Mouse (Mus musculus) R1 (cell line): ENCODE measurements around the gene Polr3b.

ENCODE experiments used
- DNase-seq: peaks from one replicate; pipeline ENCODE4 v3.0.0-alpha.2; 2018; ENCODE audit warnings: low read depth, low spot score

The Polr3b gene

DNA sequence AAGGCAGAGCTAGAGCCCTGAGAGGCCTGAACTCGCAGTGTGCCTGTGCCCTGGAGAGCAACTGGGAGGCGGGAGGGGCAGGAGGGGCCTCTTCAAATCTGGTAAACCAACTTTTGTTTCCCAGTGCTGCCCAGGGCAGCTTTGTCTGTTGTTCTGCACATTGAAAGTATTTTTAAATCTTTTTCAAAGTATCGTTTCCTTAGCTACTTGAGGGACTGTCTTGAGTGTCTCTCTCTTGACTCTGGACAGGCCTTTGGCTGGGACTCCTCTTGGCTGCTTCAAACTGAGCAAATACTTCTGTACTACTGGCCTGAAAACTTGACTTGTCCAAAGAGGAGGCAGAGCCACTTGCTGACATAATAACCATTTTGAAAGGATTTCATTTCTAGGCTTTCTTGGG is 11.3 kb upstream of the Polr3b start:
- no peak for DNase-seq

- no peak for DNase-seq
Measured at GRCm38 (mm10) chr10:84611664-84612063, 10.4 kb upstream of the Polr3b start.

DNA sequence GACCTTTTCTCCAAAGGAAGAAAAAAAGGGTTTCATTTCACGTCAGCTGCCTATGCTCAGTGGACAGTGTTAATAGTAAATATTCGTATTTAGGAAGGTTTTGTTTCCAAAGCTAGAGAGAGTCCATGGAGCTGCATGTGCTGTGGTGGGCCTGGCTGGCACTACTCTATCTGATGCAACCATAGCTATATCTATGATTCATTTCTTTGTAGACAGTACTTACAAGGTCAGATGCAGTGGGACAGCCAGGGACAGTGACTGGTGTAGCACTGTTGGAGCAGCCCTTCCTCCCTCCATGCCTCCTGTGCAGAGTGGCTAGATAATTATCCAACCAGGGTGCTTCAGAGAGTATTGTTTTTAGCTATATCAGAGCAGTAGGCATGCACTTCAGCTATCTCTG is 9.8 kb upstream of the Polr3b start:
- DNase-seq = no peak

DNA sequence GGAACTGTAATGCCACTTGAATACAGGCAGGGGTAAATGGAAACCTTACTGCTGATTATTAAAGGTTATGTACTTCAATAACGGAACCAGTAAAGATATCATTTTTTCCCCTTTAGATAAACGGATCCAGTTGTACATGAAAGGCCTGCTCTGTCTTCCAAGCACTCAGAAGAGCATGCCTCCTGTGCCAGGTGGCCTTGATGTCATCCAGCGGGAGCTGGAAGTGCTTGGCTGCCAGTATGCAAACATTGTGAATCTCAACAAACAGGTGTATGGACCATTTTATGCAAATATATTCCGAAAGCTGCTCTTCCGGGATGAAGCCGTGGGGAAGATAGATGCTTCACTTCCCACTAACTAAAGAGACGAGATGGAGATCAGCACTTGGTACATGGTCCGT is 8.7 kb upstream of the Polr3b start:
- no peak for DNase-seq

DNA sequence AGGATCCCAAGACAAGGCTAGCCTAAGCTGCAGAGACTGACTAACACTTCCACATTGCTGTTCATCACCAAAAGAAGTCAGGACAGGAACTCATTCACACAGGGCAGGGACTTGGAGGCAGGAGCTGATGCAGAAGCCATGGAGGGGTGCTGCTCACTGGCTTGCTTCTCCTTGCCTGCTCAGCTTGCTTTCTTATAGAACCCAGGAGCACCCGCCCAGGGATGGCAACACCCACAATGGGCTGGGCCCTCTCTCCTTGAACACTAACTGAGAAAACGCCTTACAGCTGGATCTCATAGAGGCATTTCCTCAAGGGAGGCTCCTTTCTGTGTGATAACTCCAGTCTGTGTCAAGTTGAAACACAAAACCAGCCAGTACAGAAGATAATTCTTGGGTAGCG is 7.0 kb upstream of the Polr3b start:
- no peak for DNase-seq

DNA sequence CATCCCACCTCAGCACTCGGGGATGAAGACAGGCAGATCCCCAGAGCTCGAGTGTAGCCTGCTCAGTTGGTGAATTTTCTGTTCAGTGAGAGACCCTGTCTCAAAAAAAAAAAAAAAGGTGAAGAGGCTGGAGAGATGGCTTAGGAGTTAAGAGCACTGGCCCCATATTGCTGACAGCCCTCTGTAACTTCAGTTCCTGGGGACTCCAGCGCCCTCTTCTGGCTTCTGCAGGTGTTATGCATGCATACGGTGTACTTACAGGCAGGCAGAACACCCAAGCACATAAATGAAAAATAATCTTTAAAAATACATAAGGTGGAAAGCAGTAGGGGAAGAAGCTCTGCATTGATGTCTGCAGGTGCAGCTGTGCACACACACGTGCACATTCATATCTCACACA is 9.1 kb downstream of the Polr3b start:
- DNase-seq = peak; percentile 78

GRCm38 (mm10) chr10:84632005-84632404 is 9.9 kb downstream of the Polr3b start:
- no peak for DNase-seq

DNA sequence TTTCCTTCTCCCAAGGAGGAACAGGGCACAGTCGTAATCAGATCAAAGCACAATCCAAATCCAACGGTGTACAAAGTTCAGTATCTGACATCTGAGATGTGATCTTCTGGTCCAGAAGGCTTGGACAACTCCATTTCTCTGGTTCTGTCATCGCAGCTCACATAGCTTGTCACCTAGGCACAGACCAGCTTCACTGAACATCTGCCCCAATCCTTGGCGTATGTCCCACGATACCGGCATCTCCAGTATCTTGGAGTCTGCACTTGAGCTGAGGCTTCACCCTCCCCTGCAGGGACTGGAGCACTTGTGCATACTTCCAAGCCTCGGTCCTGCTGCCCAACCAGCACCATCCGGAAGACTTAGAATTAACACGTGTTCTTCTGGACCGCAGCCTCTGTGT is 14.6 kb downstream of the Polr3b start:
- no peak for DNase-seq

GRCm38 (mm10) chr10:84638382-84638781 is 16.3 kb downstream of the Polr3b start:
- no peak for DNase-seq

- DNase-seq = peak; percentile 15
Measured at GRCm38 (mm10) chr10:84639525-84640287, 17.6 kb downstream of the Polr3b start.

- DNase-seq = peak; percentile 77
Measured at GRCm38 (mm10) chr10:84640861-84641260, 18.8 kb downstream of the Polr3b start.

DNA sequence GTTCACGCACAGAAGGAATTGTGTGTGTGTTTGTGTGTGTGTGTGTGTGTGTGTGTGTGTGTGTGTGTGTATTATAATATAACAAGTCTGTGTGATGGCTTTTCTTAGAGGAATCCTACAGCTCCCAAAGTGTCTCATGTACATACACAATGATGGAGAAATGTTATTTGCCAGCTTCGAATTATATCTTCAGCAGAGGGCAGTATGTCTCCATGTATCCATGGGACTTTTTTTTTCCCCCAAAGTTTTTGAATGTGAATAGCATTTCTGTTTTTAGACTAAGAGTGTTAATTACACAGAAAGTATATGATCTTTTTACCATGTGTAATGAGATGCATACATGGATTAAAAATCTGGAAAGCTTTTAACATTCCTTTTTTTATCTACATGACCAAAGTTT is 19.5 kb downstream of the Polr3b start:
- no peak for DNase-seq

DNA sequence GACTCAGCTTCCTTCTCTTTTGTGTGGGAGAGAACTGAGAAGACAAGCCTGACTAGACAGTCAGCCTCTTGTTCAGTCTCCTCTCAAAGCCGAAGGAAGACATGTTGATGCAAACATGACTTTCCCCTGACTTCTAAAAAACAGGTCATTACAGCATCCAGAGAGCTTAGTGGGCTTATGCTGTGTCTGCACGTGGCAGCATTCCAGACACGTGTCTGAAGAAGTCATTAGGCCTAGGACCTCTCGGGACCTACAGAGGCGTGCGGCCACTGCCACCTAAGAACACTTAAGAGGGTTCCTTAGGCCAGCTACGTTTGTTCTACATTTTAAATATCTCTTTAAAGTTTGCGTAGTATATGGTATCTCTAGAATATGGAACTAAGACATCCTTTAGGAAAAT is 23.8 kb downstream of the Polr3b start:
- peak; percentile 14 for DNase-seq

- peak; percentile 77 for DNase-seq
Measured at GRCm38 (mm10) chr10:84646506-84647102, 24.5 kb downstream of the Polr3b start.

GRCm38 (mm10) chr10:84647264-84647663 is 25.2 kb downstream of the Polr3b start:
- no peak for DNase-seq

DNA sequence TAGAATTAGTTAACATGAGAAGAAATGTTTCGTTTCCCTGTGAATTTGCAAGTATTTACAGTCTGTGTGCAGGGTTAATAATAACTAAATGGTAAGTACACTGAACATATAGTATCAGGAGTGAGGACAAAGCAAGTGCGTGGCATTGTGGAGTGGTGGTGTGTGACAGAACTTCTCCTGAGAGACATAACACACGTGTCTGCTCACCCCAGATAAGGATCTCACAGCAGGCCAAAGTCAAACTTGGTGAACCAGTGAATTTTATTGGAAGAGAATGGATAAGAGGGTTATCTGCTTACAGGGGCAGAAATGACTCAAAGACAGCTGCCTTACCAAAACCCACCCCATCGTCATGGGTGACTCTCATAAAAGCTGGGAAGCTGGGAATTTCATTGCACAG is 26.8 kb downstream of the Polr3b start:
- no peak for DNase-seq

DNA sequence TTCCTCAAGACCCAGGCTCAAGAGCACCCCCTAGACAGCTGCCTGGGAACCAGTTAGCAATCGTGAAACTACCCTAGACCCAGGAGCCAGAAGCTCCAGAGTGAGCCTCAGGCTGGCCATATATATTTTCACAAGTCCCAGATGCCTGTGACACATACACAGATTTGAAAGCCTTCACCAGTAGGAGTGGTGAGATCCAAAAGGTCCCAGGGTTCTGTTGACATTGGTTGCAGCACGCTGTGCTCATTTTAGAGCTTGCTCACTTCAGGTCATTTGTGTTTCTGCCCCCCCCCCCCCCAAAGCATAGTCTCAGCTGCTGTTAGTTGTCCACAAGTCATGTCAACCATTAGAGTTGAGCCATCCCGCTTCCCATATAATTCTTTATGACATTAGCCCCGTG is 31.9 kb downstream of the Polr3b start:
- DNase-seq = no peak

DNA sequence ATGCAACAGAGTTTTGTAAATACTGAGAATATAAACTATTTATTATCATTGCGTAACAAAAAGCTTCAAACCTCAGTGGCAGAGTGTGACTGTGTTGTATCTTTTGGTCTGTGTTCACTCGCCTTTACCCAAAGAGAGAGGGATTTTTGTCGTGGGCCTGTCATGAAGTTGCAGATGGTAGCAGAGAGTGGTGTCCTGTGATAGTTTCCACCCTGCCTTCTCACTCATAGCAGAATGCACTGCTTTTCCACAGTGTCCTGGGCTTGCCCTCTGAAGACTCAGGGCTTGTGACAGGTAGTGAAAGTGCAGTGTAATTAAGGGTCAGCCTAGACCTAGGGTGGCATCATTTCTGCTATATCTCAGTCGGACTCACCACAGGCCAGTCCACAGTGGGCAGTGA is 32.6 kb downstream of the Polr3b start:
- DNase-seq = no peak

DNA sequence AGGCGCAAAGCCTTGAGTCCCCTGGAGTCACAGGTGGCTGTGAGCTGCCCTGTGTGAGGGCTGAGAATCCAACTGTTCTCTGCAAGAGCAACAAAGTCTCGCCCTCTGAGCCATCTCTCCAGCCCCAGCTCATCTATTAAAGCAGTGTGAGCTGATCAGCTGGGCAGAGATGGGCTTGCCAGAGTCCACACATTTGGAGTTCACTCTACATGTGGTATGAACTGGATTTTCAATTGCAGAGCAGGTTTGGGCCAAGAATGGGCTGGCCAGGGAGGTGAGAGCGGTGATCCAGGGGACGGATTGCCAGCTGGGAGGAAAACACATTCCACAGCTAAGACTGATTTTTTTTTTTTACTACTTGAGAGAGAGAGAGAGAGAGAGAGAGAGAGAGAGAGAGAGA is 34.5 kb downstream of the Polr3b start:
- no peak for DNase-seq

GRCm38 (mm10) chr10:84657437-84658087 is 35.5 kb downstream of the Polr3b start:
- no peak for DNase-seq

GRCm38 (mm10) chr10:84658088-84658848 is 36.2 kb downstream of the Polr3b start:
- DNase-seq = peak; percentile 59

DNA sequence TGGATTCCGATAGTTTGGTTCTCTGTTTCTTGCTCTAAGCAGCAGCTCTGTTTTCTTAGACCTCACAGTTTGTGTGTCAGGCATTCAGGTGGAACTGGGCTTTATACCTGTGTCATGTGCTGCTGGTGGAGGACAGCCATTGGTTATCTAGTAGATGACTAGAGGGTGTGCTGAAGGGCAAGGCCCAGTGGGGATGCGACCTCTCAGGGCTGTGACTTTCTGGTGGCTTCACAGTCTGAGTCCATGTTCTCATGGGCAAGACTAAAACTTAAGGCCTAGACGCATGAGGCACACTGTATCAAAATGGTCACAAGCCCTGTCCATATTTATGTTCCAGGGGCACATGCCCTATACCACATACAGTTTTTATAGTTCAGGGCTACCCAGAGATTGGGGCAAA is 37.2 kb downstream of the Polr3b start:
- no peak for DNase-seq
